Mouse (Mus musculus) liver, embryonic 12.5 days (tissue): ENCODE measurements around the gene Trpm5. TPM values are rescaled to one million over a fixed set of nuclear protein-coding genes. Genes with fewer than 3 reads are reported as not detected.
A peak's percentile ranks its signal among the peaks of the same experiment; 100 is the strongest.

ENCODE experiments used
- ATAC-seq: fragments of 200-750 bp; cut with Nextera tagmentation; 2 replicates; pipeline ENCODE4 v1.8.0; 2017; ENCODE audit warnings: moderate number of reproducible peaks, mild to moderate bottlenecking, moderate library complexity
- H3K27ac ChIP-seq: fragments of 300-500 bp; sonication (generic); 2 replicates; pipeline ENCODE4 v1.5.1; 2016; ENCODE audit warnings: mild to moderate bottlenecking
- H3K27me3 ChIP-seq: fragments of 300-500 bp; sonication (generic); replicated peaks from 2 replicates; pipeline ENCODE4 v1.6.1; 2016; ENCODE audit warnings: mild to moderate bottlenecking, moderate library complexity
- H3K36me3 ChIP-seq: fragments of 300-500 bp; sonication (generic); 2 replicates; pipeline ENCODE4 v1.6.1; 2016; ENCODE audit warnings: mild to moderate bottlenecking, moderate library complexity
- H3K4me1 ChIP-seq: fragments of 300-500 bp; sonication (generic); 2 replicates; pipeline ENCODE4 v1.6.1; 2016
- H3K4me2 ChIP-seq: fragments of 300-500 bp; sonication (generic); 2 replicates; pipeline ENCODE4 v1.6.1; 2016; ENCODE audit warnings: mild to moderate bottlenecking, moderate library complexity
- H3K4me3 ChIP-seq: fragments of 300-500 bp; sonication (generic); 2 replicates; pipeline ENCODE4 v1.5.1; 2016; ENCODE audit warnings: mild to moderate bottlenecking, moderate library complexity
- H3K9ac ChIP-seq: fragments of 300-500 bp; sonication (generic); 2 replicates; pipeline ENCODE4 v1.6.1; 2016; ENCODE audit warnings: mild to moderate bottlenecking, moderate library complexity
- H3K9me3 ChIP-seq: fragments of 300-500 bp; sonication (generic); replicated peaks from 2 replicates; pipeline ENCODE4 v1.6.1; 2016; ENCODE audit warnings: mild to moderate bottlenecking, moderate library complexity
- WGBS: fragments of 180-500 bp; shearing (Covaris S2); methylation state at CpG from one replicate; pipeline ENCODE4 v1.1.7; 2016; ENCODE audit not compliant: insufficient replicate concordance; 5-methylcytosine and 5-hydroxymethylcytosine counted together
- polyA plus RNA-seq: library from polyadenylated mRNA; unstranded; fragments of >200 nt; fragmentation: Nextera tagmentation; extraction: Ambion mirVana; gene quantifications from 2 replicates; pipeline ENCODE4 v1.2.1, GENCODE M21; 2016

The Trpm5 gene
- polyA plus RNA-seq, 1 experiment from 2014 or later, result 1.3 TPM

DNA sequence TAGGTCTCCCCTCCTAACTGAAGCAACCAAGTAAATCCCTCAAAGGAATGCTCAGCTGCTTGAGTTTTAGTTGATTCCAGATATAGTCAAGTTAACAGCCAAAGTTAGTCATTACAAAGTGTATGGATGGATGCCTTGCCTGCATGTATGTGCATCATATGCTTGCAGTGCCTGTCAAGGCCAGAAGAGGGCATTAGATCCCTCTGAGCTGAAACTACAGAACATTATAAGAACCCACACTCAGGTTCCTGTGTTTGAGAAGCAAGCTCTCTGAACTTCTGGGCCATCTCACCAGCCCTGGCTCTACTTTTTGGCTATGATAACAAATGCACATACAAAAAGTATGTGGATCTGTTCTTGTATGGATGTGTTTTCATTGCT is 49.6 kb downstream of the Trpm5 start:
- H3K27me3 ChIP-seq, result 0 out of 2 replicates have a peak, but pooled peaks cover 6% of the 10 kb centered on the region
- peaks cover 27% of the 10 kb centered on the region for H3K4me1 ChIP-seq
- no peak overlapping the region for H3K27ac ChIP-seq
- no peak overlapping the region for H3K9ac ChIP-seq
- H3K9me3 ChIP-seq, result no peaks in the 10 kb centered on the region
- no peak overlapping the region for H3K4me3 ChIP-seq
- ATAC-seq, result no peak
- H3K36me3 ChIP-seq, result no peaks in the 10 kb centered on the region
- H3K4me2 ChIP-seq, result no peak overlapping the region

DNA sequence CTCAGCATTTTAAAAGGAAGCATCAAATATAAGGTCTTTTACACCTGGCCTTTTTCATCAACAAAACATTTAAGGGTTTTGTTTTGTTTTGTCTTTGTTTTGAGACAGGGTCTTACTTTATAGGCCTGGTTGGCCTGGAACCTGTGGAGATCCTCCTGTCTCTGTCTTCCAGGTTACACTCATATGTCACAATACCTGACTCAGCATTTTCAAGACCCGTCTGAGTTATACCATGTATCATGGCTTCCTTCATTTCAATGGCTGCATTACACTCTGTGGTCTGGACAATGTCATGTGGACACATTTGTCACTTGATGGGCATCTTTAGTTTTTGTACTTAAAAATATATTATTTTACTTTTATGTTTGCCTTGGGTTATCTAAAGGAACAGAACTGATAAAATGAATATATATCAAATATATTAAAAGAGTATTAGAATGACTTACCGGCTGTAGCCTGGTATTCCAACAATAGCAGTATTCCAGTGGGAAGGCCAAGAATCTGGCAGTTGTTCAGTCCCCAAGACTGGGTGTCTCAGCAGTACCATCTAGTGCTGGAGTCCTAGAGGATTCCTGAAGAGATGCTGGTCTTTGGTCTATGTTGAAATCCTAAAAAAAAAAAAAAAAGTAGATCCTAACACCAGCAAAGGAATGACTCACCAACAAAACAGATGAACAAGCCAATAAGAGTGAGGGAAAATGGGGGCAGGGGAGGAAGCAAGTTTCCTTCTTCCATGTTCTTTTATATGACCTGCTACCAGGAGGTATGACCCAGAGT is 50.2 kb downstream of the Trpm5 start:
- Histone ChIP-seq H3K36me3 (no peaks in the 10 kb centered on the region), H3K9me3 (no peaks in the 10 kb centered on the region), H3K9ac (no peak overlapping the region), H3K27ac (no peak overlapping the region), H3K4me2 (no peak overlapping the region), H3K4me3 (no peak overlapping the region), H3K4me1 (peaks cover 27% of the 10 kb centered on the region), H3K27me3 (0 out of 2 replicates have a peak, but pooled peaks cover 5% of the 10 kb centered on the region)
- WGBS, result 63% methylated on average over 2 of the region's 2 CpGs
- no peak for ATAC-seq

- 0 out of 2 replicates have a peak, but pooled peaks cover 3% of the 10 kb centered on the region for H3K27me3 ChIP-seq
- H3K4me2 ChIP-seq, result no peak overlapping the region
- no peak overlapping the region for H3K9ac ChIP-seq
- WGBS, result 28% methylated on average over 3 of the region's 3 CpGs
- H3K4me1 ChIP-seq, result peaks cover 34% of the 10 kb centered on the region
- no peaks in the 10 kb centered on the region for H3K9me3 ChIP-seq
- H3K4me3 ChIP-seq, result no peak overlapping the region
- ATAC-seq, result no peak
- H3K36me3 ChIP-seq, result no peaks in the 10 kb centered on the region
- 0 out of 2 replicates have a peak overlapping the region, but pooled peaks have one; percentile 22 for H3K27ac ChIP-seq
These were observed 51.5 kb downstream of the Trpm5 start for GRCm38 (mm10) chr7:143042897-143043300.

- peaks cover 34% of the 10 kb centered on the region for H3K4me1 ChIP-seq
These were observed 52.4 kb downstream of the Trpm5 start for GRCm38 (mm10) chr7:143042089-143042488.

DNA sequence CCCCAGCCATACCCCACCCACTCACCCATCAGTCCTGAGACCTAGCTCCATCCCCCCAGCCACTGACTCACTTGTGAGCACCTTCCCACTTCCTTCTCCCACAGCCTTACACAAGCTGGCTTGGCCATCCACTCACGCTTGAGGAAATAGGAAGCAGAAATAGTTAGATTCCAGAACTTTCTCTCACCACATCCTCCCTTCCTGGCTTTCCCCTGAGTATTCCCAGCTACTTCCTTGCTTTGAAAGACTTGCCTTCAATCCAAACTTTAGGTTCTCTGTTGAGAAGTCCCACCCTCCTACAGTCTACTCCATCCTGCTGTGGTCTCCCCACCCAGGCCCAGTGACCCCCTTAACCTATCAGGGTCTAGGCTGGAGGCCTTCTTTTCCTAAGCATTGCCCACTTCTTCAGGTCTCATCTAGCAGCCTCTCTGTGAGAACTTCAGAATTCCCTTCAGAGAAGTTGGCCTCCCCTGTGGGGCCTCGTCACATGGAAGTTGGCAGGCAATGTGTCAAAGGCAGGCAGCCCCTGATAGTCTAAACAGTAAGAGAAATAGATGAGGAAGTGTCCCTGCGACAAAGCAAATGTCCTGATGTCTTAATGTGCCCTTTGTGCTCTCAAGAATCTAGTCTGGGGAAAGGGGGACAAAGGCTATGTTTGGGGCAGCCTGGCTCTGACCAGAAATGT is 53.2 kb downstream of the Trpm5 start:
- Histone ChIP-seq H3K9ac (no peak overlapping the region; the same call in 1 of the 2 replicates), H3K4me1 (peaks cover 34% of the 10 kb centered on the region), H3K27me3 (0 out of 2 replicates have a peak, but pooled peaks cover 3% of the 10 kb centered on the region), H3K27ac (peak overlapping the region; percentile 22; the same call in 1 of the 2 replicates), H3K9me3 (no peaks in the 10 kb centered on the region), H3K36me3 (no peaks in the 10 kb centered on the region), H3K4me3 (no peak overlapping the region), H3K4me2 (no peak overlapping the region)
- ATAC-seq, result no peak
- WGBS, result 46% methylated on average over 3 of the region's 3 CpGs

More at GRCm38 (mm10) chr7:143042089-143042488, 52.4 kb downstream of the Trpm5 start:
- Histone ChIP-seq H3K27me3 (0 out of 2 replicates have a peak, but pooled peaks cover 3% of the 10 kb centered on the region), H3K27ac (peak overlapping the region; percentile 22; the same call in 1 of the 2 replicates), H3K4me2 (no peak overlapping the region), H3K9me3 (no peaks in the 10 kb centered on the region), H3K9ac (no peak overlapping the region; the same call in 1 of the 2 replicates), H3K36me3 (no peaks in the 10 kb centered on the region), H3K4me3 (no peak overlapping the region)
- peak; percentile 43 for ATAC-seq
- WGBS, result 43% methylated on average over 3 of the region's 3 CpGs

DNA sequence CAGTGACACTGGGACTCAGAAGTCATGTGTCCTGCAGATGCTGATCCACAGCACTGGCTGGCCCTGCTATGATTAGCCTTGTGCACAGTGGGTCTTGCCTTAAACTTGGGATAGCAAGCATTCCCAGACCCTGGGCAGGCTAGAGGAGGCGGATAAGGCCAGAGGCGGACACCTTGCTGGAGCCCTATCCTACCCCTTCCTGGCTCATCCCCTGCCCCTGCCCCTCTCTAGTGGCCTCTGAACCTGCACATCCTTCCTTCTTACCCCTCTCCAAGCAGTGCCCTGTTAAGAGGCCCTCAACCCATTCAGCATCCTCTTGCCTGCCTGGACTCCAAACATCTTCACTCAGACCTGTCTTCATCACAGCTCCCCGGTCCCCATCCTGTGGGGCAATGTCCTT is 53.9 kb downstream of the Trpm5 start:
- no peaks in the 10 kb centered on the region for H3K36me3 ChIP-seq
- H3K4me1 ChIP-seq, result peaks cover 34% of the 10 kb centered on the region
- no peak for ATAC-seq
- H3K4me2 ChIP-seq, result no peak overlapping the region
- H3K4me3 ChIP-seq, result no peak overlapping the region
- no peak overlapping the region for H3K27ac ChIP-seq
- H3K27me3 ChIP-seq, result 0 out of 2 replicates have a peak, but pooled peaks cover 3% of the 10 kb centered on the region
- no peak overlapping the region for H3K9ac ChIP-seq
- no peaks in the 10 kb centered on the region for H3K9me3 ChIP-seq
- WGBS, result 82% methylated on average over 3 of the region's 3 CpGs

- H3K36me3 ChIP-seq, result no peaks in the 10 kb centered on the region
- no peaks in the 10 kb centered on the region for H3K9me3 ChIP-seq
- H3K4me3 ChIP-seq, result no peak overlapping the region
- H3K27me3 ChIP-seq, result 0 out of 2 replicates have a peak, but pooled peaks cover 3% of the 10 kb centered on the region
- H3K9ac ChIP-seq, result no peak overlapping the region
- peaks cover 34% of the 10 kb centered on the region for H3K4me1 ChIP-seq
- 49% methylated on average over 3 of the region's 3 CpGs for WGBS
- H3K4me2 ChIP-seq, result no peak overlapping the region
- no peak for ATAC-seq
- no peak overlapping the region for H3K27ac ChIP-seq
These were observed 56.1 kb downstream of the Trpm5 start for GRCm38 (mm10) chr7:143038174-143038931.

DNA sequence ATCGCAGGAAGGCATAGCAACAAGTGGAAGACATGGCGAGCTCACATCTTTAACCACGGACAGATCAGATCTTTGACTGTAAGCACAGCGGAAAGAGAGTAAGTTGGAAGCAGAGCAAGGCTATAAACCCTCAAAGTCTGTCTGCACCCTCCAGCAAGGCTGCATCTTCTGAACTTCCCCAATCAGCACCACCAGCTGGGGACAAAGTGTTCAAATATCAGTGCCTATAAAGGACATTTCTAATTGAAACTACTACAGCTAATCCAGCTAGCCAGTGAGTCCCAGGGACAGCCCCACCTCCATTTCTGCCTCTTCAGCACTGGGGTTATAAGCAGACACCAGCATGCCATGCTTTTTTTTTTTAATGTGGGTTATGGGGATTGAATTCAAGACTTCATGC is 57.1 kb downstream of the Trpm5 start:
- Histone ChIP-seq H3K27me3 (0 out of 2 replicates have a peak, but pooled peaks cover 3% of the 10 kb centered on the region), H3K36me3 (no peaks in the 10 kb centered on the region), H3K4me3 (no peak overlapping the region), H3K27ac (no peak overlapping the region), H3K4me1 (peaks cover 23% of the 10 kb centered on the region), H3K9ac (no peak overlapping the region), H3K9me3 (no peaks in the 10 kb centered on the region), H3K4me2 (no peak overlapping the region)
- no peak for ATAC-seq
- 56% methylated on average over 4 of the region's 4 CpGs for WGBS

- no peaks in the 10 kb centered on the region for H3K9me3 ChIP-seq
- H3K27me3 ChIP-seq, result 0 out of 2 replicates have a peak, but pooled peaks cover 3% of the 10 kb centered on the region
- no peak for ATAC-seq
- no peak overlapping the region for H3K4me2 ChIP-seq
- no peak overlapping the region for H3K9ac ChIP-seq
- no peak overlapping the region for H3K4me3 ChIP-seq
- no peaks in the 10 kb centered on the region for H3K36me3 ChIP-seq
- H3K4me1 ChIP-seq, result peaks cover 18% of the 10 kb centered on the region
- 74% methylated on average over 3 of the region's 3 CpGs for WGBS
- H3K27ac ChIP-seq, result no peak overlapping the region
These were observed 57.7 kb downstream of the Trpm5 start for GRCm38 (mm10) chr7:143036787-143037186.

DNA sequence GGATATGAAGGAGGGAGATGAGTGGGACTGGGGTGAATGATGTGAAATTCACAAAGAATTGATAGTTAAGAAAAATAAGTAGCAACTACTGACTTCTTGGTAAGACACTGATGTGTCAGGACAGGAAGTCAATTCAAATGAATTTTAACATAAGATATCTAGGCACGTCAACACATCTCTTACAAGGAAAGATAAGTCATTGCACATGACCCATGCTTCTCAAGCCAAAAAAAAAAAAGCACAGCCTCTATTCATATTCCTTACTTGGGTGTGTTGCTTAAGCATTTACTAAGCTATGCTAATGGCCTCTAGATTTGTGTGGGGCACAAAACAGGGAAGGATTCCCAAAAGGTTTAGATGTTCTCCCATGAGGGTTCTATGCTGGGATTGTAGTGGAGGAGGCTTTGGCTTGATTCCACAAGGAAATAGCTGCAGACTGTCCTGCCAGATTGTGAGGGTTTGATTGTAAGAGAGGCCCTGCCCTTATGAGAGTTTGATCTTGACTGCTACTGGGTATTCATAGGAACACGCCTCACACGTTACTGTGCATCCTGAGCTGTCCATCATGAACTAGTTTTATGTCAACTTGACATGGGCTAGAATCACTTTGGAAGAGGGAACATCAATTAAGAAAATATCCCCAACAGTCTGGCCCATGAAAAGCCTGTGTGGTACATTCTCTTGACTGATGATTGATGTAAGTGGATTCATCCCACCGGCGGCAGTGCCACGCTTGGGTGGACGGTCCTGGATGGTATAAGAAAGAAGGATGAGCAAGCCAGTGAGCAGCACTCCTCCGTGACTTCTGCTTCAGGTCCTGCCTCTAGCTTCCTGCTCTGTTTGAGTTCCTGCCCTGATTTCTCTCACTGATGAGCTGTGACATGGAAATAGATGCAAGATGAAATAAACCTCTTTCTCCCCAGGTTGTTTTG is 59.7 kb downstream of the Trpm5 start:
- Histone ChIP-seq H3K9me3 (no peaks in the 10 kb centered on the region), H3K4me1 (peaks cover 7% of the 10 kb centered on the region; the same call in 1 of the 2 replicates), H3K4me2 (no peak overlapping the region), H3K4me3 (no peak overlapping the region), H3K9ac (no peak overlapping the region), H3K27me3 (no peaks in the 10 kb centered on the region), H3K36me3 (no peaks in the 10 kb centered on the region), H3K27ac (no peak overlapping the region)
- WGBS, result 73% methylated on average over 8 of the region's 8 CpGs
- no peak for ATAC-seq

DNA sequence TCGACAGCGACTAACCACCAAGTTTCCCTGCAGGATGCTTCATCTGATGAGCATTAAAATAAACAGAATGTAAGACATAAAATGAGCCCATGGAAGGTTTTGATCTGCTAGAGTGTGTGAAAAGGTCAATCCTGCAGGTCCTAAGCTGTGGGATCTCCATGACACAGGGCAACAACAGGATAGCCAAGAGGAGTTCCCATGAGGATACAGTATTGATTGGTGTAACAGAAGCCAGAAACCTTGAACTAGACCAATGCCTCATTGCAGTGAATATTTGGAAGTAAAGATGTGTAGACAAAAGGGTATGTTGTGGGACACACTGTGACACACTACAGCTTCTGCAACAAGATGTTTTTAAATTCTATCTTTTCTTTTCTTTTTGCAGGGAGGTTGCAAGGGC is 60.3 kb downstream of the Trpm5 start:
- no peak overlapping the region for H3K4me2 ChIP-seq
- no peak for ATAC-seq
- WGBS, result 83% methylated on average over 2 of the region's 2 CpGs
- H3K9me3 ChIP-seq, result no peaks in the 10 kb centered on the region
- H3K27me3 ChIP-seq, result no peaks in the 10 kb centered on the region
- H3K9ac ChIP-seq, result no peak overlapping the region
- no peak overlapping the region for H3K4me3 ChIP-seq
- no peaks in the 10 kb centered on the region for H3K36me3 ChIP-seq
- no peak overlapping the region for H3K27ac ChIP-seq
- H3K4me1 ChIP-seq, result peaks cover 7% of the 10 kb centered on the region; the same call in 1 of the 2 replicates
